In the genomic region with DNA sequence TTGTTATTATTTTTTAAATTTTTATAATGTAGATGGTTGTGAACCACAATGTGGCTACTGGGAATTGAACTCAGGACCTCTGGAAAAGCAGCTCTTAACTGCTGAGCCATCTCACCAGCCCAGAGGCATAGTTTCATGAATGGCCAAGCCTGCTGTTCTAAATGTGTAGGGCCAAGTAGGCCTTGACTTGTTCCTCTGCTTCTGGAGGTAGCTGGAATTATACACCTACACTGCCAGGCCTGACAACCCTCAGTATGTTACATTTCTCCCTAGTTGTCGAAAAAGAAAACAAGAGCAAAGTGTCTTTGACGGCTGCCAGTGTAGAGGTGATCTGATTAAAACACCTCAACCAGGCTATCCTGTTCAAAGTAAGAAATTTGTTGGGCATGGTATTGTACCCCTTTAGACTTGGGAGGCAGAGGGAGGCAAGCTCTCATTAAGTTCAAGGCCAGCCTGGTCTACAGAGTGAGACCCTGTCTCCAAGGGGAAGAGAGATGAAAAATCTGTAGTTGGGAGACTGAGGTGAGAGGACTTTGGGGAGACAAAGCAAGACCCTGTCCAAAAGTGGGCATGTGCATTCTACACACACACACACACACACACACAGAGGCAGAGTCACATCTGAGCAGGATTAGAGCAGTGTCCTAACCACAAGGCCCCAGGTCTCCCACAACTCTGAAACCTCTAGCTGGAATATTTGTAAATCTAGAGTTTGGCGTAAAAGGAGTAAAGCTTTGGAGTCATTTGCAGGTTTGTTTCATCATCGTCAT, we compare ENCODE assay signal across 9 mouse cellular contexts. TPM values are rescaled to one million over a fixed set of nuclear protein-coding genes. Genes with fewer than 3 reads are reported as not detected.
A peak's percentile ranks its signal among the peaks of the same experiment; 100 is the strongest.
DNase-seq lines count a peak whose midpoint lies in the region; ATAC-seq and TF ChIP-seq lines count a peak whose summit lies in the region.
"Had no signal": no experiment of that assay in that cellular context is flagged by ENCODE, and none has a peak within 500 bp of the region (broad histone marks: within the 10 kb centered on the region; RNA-seq: fewer than 3 reads in every experiment).

No protein-coding gene starts in this region.

- no peak for ATAC-seq in forebrain, postnatal 0 days
- no peak for ATAC-seq in midbrain, embryonic 15.5 days (replicated peaks)

- peak overlapping the region; percentile 98 for H3K4me2 ChIP-seq in forebrain, postnatal 0 days (ENCODE audit: low read depth)
- H3K4me2 ChIP-seq in midbrain, embryonic 15.5 days, result peak overlapping the region; percentile 98

- no peak overlapping the region for H3K27ac ChIP-seq in left cerebral cortex, adult 2 months
- H3K27ac ChIP-seq in forebrain, postnatal 0 days (ENCODE audit: low read depth, low read length), result no peak overlapping the region
- H3K27ac ChIP-seq in midbrain, embryonic 15.5 days, result peak overlapping the region; percentile 34; the same call in 1 of the 2 replicates

- no peaks in the 10 kb centered on the region for H3K4me1 ChIP-seq in forebrain, postnatal 0 days (ENCODE audit: insufficient read depth)
- peaks cover 19% of the 10 kb centered on the region for H3K4me1 ChIP-seq in midbrain, embryonic 15.5 days

- peak overlapping the region; percentile 81 for H3K4me3 ChIP-seq in left cerebral cortex, adult 2 months
- peak overlapping the region; percentile 72; the same call in 1 of the 2 replicates for H3K4me3 ChIP-seq in forebrain, postnatal 0 days (ENCODE audit: low read depth, low read length)
- H3K4me3 ChIP-seq in midbrain, embryonic 15.5 days, result peak overlapping the region; percentile 69

- H3K9ac ChIP-seq in forebrain, postnatal 0 days, result no peak overlapping the region
- H3K9ac ChIP-seq in midbrain, embryonic 15.5 days, result no peak overlapping the region

- no peaks in the 10 kb centered on the region for H3K36me3 ChIP-seq in forebrain, postnatal 0 days (ENCODE audit: insufficient read depth)
- H3K36me3 ChIP-seq in midbrain, embryonic 15.5 days (replicated peaks), result no peaks in the 10 kb centered on the region

- 84% methylated on average over 4 of the region's 4 CpGs for WGBS in forebrain, postnatal 0 days
- 88% methylated on average over 4 of the region's 4 CpGs for WGBS in midbrain, embryonic 15.5 days

- no peaks in the 10 kb centered on the region for H3K27me3 ChIP-seq in forebrain, postnatal 0 days (ENCODE audit: insufficient read depth, low read length)
- H3K27me3 ChIP-seq in midbrain, embryonic 15.5 days (replicated peaks), result no peaks in the 10 kb centered on the region

- H3K9me3 ChIP-seq in forebrain, postnatal 0 days (ENCODE audit: low read length), result no peaks in the 10 kb centered on the region
- H3K9me3 ChIP-seq in midbrain, embryonic 15.5 days, result no peaks in the 10 kb centered on the region

- intact Hi-C loops in left cerebral cortex, adult 2 months (cut with DNase I), result no loop called here
- intact Hi-C loops in left cerebral cortex, postnatal 25 days (cut with DNase I), result no loop called here

- DNase-seq in embryo, embryonic 10.5 days (ENCODE audit: low spot score), result peak; percentile 20
- DNase-seq in embryo, embryonic 11 days, result no peak
- no peak for DNase-seq in left cerebral cortex, adult 2 months (ENCODE audit: extremely low spot score in 1 of 2, low spot score in 2 of 2)
- DNase-seq in left cerebral cortex, postnatal 25 days (ENCODE audit: low spot score in 2 of 2), result no peak
- no peak for DNase-seq in forebrain, postnatal 0 days
- DNase-seq in T-cell, adult 2 months (ENCODE audit: low spot score), result no peak
- no peak for DNase-seq in layer of hippocampus, adult 9-11 months

- TF ChIP-seq CTCF in left cerebral cortex, adult 2 months (IDR thresholded peaks at IDR 0.05), result no peak
- TF ChIP-seq CTCF in forebrain, postnatal 0 days (IDR thresholded peaks at IDR 0.05; ENCODE audit: low read depth), result no peak

RNA-seq across cellular contexts. Expression of a gene that starts 26.3 kb away (rescaled TPM):
- total RNA-seq in left cerebral cortex, adult 2 months (2021), result 1 to 10 TPM; 1.7 to 1.8 TPM
- 1 to 10 TPM in 1 of 2 experiments, under 1 TPM in 1; 0.85 to 1.4 TPM for total RNA-seq in left cerebral cortex, postnatal 25 days (2021)
- 0.54 and 1.6 TPM in 2 replicates for total RNA-seq in forebrain, postnatal 0 days (2014; rRNA removed)
- 0.82 and 1.4 TPM in 2 replicates for polyA plus RNA-seq in forebrain, postnatal 0 days (2015; fragmentation: Nextera tagmentation; extraction: Ambion mirVana)
- 1.2 and 1.4 TPM in 2 replicates for polyA plus RNA-seq in midbrain, embryonic 15.5 days (2015; fragmentation: Nextera tagmentation; extraction: Ambion mirVana)
- polyA plus RNA-seq: small intestine, adult 2 months had no signal

RNA-seq across cellular contexts. Expression of a gene that starts 46.6 kb away (rescaled TPM):
- not detected for total RNA-seq in left cerebral cortex, adult 2 months (2021)
- total RNA-seq in left cerebral cortex, postnatal 25 days (2021), result not detected
- not detected in 2 replicates for total RNA-seq in forebrain, postnatal 0 days (2014; rRNA removed)
- not detected in 2 replicates for polyA plus RNA-seq in forebrain, postnatal 0 days (2015; fragmentation: Nextera tagmentation; extraction: Ambion mirVana)
- polyA plus RNA-seq in midbrain, embryonic 15.5 days (2015; fragmentation: Nextera tagmentation; extraction: Ambion mirVana), result not detected in 2 replicates
- polyA plus RNA-seq: small intestine, adult 2 months had no signal

RNA-seq across cellular contexts. Expression of a gene that starts 59.1 kb away (rescaled TPM):
- total RNA-seq in left cerebral cortex, adult 2 months (2021), result 10 to 100 TPM; 22.4 to 28.2 TPM
- 10 to 100 TPM; 18.3 to 18.5 TPM for total RNA-seq in left cerebral cortex, postnatal 25 days (2021)
- 122 and 176 TPM in 2 replicates for total RNA-seq in forebrain, postnatal 0 days (2014; rRNA removed)
- 116 and 135 TPM in 2 replicates for polyA plus RNA-seq in forebrain, postnatal 0 days (2015; fragmentation: Nextera tagmentation; extraction: Ambion mirVana)
- polyA plus RNA-seq in midbrain, embryonic 15.5 days (2015; fragmentation: Nextera tagmentation; extraction: Ambion mirVana), result 52.0 TPM in 2 replicates
